Mouse (Mus musculus): ENCODE measurements at regions not wholly inside any gene's neighbourhood (a gene's known extent, or its start where the extent isn't known, plus 50 kb on each side); places are given as distances from the start of the nearest gene placed in this dataset.
"Not testable (repeated sequence)": the region's sequence is repeated elsewhere in the genome, so short reads cannot be mapped to it uniquely, and the experiment has no call there.

DNA sequence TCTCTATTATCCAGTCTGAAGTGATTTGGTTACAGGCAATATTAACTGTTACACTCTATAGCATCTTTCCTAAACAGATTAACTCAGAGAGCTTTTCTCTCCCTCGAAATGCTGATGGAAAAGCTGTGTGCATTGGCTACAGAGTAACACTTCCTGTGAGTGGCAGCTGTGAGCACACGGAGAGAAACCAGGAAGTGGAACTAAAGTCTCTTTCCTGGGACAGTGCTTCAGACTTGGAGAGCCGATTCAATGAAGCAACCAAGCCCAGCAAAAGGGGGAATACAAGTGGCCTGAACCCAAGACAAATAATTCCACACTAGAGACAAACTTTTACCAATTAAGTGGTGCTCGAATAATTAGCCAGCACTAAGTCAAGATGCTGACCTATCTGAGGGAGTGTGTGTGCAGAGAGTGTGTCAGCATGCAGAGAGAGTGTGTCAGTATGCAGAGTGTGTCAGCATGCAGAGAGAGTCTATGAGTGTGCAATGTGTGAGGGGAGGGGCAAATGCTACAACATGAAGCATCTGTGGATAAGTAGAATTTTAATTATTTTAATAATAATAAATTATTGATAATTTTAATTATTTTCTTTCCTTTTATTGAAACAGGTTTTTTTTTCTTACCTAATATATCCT, 74.9 kb upstream of the 1110032F04Rik start:
- DNase-seq (ENCODE audit: extremely low spot score, low spot score) = no peak

- no peak for DNase-seq (ENCODE audit: extremely low spot score, low spot score)
Observed at GRCm38 (mm10) chr3:68795641-68796040, 73.7 kb upstream of the 1110032F04Rik start.

DNA sequence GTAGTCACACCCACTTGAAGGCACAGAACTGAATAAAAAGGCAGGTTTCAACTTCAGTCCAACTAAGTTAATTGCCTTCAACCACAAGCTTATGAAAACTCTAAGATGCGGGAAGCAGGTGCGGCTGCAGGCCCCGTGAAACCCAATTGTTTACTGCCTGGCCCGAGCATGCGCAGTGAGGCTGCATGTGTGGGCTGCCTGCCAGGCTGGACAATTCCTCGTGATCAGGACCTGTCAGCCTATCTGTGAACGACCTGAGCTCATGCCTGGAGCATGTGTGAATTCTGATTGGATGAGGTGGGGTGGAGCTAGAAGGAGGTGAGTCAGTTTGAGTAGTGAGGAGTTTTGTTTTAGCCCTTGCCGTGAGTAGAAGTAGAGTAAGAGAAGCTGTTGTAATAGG, 71.0 kb upstream of the 1110032F04Rik start:
- DNase-seq (ENCODE audit: extremely low spot score, low spot score) = not testable (repeated sequence)

DNA sequence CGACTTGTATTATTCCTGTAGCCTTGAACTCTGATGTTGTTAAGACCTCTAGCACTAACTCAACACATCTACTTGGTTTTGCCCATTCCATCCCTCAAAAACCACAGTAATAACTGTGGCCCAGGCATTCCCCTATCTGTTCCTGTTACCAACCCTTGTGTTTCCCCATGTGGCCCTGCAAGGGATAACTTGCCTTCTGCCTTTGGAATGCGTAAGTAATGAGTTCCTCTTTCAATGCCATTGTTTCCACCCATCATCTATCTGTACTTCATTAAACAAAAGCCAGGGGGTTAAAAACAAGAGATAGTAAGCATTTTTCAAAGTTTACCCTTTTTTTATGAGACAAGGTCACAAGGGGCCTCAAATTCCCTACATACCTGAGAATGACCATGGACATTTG, 60.5 kb upstream of the 1110032F04Rik start:
- DNase-seq (ENCODE audit: extremely low spot score, low spot score) = no peak

- DNase-seq (ENCODE audit: extremely low spot score, low spot score) = no peak
Observed at GRCm38 (mm10) chr3:68813461-68813860, 55.9 kb upstream of the 1110032F04Rik start.

GRCm38 (mm10) chr3:68814011-68814690, 55.2 kb upstream of the 1110032F04Rik start:
- no peak for DNase-seq (ENCODE audit: extremely low spot score, low spot score)

- no peak for DNase-seq (ENCODE audit: extremely low spot score, low spot score)
Observed at GRCm38 (mm10) chr3:68815621-68816020, 53.8 kb upstream of the 1110032F04Rik start.

DNA sequence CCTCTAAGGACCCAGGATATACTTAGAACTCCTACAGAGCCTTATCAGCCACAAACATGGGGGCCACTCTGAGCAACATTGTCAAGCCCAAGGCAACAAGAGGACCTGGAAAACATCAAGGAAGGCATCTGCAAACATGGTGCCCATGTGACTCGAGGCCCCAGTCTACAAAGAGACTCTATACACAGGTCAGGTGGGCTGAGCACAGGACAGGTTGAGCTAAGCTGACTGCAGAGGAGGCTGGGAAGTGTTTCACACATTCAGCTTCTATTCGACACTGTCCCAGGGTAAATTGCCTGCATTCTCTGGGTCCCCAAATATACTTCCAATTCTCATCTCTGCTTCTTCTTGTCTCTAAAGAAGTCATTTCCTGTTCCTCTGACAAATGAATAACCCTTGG, 52.1 kb upstream of the 1110032F04Rik start:
- no peak for DNase-seq (ENCODE audit: extremely low spot score, low spot score)
